Mouse (Mus musculus): ENCODE data around the gene Tas1r1.

The Tas1r1 gene

GRCm38 (mm10) chr4:151988342-151989109 lies 49.8 kb downstream of the Tas1r1 start, which contains the start of gene Thap3:
Thap3 (minus strand) TSS chr4:151988997.
- in situ Hi-C loops (cut with MboI, MseI) = no loop called here

- in situ Hi-C loops (cut with MboI, MseI) = no loop called here
These were observed 50.4 kb downstream of the Tas1r1 start for GRCm38 (mm10) chr4:151988014-151988341.

DNA sequence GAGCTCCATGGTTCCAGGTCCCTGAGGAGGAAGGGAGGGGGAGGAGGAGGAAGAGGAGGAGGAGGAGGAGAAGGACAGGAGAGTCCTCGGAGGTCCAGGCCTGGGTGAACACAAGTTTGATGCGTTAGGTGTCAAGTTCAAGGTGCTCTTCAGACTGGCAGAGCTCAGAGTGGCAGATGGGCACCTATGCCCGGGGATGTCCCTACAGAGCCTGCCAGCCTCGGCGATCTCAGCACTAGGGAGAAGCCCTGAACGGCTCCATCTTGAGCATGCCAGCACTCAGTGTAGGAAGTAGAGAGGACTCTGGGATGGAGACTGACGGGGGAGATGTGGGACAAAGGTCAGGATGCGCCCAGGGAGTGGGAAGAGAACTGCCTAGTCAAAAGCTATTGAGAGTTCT lies 51.7 kb downstream of the Tas1r1 start:
- in situ Hi-C loops (cut with MboI, MseI) = no loop called here

DNA sequence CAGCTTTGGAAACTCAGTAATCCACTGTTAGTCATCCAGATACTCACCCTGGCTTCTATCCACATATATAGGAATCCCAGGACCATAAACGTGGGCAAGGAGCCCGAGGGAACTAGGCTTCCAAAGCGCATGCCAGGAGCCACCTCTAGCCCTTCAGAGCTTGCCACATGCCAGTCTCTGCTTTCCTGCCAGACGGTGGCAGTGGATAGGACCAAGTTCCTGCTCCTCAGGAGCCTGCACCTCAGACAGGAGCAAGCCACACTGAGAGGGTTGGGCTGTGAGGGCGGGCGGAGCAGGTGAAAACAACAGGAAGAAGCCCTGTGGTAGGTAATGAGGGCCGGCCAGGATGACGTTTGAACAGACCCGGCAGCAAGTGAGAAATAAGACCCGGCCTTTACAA lies 52.5 kb downstream of the Tas1r1 start:
- in situ Hi-C loops (cut with MboI, MseI) = no loop called here

DNA sequence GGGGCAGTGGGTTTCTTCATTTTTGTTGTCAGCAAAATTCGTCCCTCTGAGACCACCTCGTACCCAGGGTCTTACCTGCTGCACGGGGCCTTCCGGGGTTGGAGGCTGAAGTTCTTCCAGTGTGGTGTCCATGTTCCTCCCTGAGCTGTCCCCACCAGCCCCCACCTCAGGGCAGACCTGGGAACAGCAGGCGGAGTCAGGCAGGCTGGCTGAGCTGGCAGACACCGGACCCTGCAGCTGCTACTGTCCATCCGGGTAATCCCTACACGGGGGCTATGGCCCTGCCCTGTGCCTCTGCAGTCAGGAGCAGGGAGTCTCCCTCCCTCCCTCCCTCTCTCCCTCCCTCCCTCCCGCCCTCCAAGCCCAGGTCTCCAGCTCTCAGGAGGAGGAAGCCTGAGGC lies 54.8 kb downstream of the Tas1r1 start:
- in situ Hi-C loops (cut with MboI, MseI) = loop anchor here (5.0 kb wide), 1 partner anchor 49 kb away; no protein-coding TSS in a partner anchor

DNA sequence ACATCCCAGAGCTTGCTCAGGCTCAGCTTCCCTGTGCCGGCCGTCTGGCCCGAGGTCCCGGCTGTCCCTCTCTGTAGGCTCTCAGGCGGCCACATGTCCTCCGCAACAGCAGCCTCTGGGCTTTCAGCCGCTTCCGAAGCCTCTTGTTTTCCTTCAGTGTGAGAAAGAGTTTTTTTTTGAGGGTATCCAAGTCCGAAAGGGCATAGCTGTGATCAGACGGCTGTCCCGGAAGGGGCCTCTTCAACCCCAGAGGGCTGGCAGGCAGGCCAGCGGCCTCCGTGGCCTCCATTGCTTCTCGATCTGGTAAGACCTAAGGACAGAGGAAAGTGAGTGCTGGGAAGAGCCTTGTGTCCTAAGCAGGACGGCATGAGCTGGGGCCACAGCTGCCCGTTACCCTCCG lies 55.3 kb downstream of the Tas1r1 start:
- in situ Hi-C loops (cut with MboI, MseI) = loop anchor here (5.0 kb wide), 1 partner anchor 49 kb away; no protein-coding TSS in a partner anchor

DNA sequence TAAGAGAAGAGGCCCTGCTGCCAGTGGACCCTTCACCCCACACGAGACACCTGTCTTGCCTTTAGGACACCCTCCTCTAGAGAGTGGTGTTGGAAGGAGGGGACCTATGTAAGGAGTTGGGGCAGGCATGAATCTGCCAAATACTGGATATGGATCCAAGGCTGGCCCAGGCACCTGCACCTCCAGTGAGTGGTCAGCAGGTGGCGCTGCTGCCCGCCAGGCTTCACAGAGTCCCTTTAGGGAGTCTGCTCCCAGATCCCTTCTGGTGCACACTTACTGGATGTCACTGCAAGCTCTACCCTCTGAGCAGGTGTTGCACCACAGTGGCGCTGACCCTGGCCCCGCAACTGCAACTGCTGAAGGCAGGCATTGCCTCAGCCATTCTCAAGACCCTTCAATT lies 57.0 kb downstream of the Tas1r1 start:
- in situ Hi-C loops (cut with MboI, MseI) = loop anchor here (5.0 kb wide), 1 partner anchor 51 kb away; no protein-coding TSS in a partner anchor

DNA sequence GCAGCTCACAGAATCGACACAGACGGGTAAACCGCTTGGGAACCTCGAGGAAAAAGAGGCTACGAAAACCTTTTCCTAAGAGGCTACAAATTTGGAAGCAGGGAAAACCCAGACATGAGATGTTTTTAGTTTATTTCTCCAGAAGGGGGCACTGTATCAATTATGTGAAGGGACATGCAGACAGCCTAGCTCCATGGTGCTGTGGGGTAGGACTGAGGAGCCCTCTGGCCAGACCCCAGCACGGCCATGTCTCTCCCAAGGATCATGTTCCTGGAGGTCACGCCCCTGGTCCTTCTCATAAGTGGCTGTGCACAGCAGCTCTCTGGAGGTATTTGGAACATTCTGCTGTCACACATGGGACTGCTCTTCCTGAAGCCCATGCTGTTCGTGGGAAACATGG lies 57.7 kb downstream of the Tas1r1 start:
- in situ Hi-C loops (cut with MboI, MseI) = loop anchor here (5.0 kb wide), 1 partner anchor 52 kb away; no protein-coding TSS in a partner anchor
